Mouse (Mus musculus) common myeloid progenitor, adult 5-6 weeks (primary cell): Measurements from ENCODE around the gene Trpv1. TPM values are rescaled to one million over a fixed set of nuclear protein-coding genes. Genes with fewer than 3 reads are reported as not detected.

Experiments used
- ATAC-seq: replicated peaks from 2 replicates; pipeline ENCODE4 v1.8.0; 2016; ENCODE audit warnings: low read depth, mild to moderate bottlenecking, moderate TSS enrichment, inconsistent platforms; ENCODE audit not compliant: poor library complexity, severe bottlenecking
- total RNA-seq: library from RNA; stranded (forward); fragments of 200-1000, 187-1606 nt; gene quantifications from 2 replicates; pipeline ENCODE4 v1.2.3, GENCODE M21; 2017

Trpv1 gene
- total RNA-seq, 1 experiment from 2014 or later, result not detected

DNA sequence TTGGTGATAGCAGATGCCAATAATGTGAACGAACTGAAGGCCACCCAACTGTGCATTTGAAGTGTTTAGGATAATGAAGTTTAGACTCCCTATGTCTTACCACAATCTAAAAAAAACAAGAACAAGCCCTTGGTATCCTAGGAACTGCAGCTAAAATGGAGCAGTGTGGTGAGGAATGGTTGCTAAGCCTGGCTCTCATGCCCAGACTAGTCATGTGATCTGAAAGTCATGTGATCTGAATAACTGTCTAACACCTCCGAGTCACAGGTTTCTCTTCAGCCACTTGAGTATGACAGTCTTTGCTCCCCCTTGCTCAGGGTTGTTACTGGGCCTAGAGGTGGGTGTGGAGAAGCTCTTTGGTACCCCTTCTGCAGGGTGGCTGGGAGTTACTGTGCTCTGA is 1.6 kb upstream of the Trpv1 start:
- ATAC-seq, result no peak

- no peak for ATAC-seq
Measured at GRCm38 (mm10) chr11:73235990-73236701, 2.1 kb downstream of the Trpv1 start.

DNA sequence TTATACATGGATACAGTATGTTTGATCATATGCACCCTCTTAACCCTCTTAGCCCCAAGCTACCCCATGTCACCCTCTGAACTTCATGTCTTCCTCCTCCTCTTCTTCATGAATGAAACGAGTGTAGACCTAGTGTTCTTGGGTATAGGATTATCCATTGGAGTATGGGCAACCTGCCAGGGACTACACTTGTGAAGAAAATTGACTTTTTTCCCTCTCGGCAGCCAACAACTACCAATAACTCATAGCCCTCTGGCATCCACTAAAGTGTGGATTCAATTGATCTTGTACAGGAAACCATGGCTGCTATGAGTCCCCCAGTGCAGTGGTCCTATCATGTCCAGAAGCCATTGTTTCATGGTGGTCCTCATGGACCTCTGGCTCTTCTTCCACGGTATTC is 2.6 kb downstream of the Trpv1 start:
- no peak for ATAC-seq

GRCm38 (mm10) chr11:73242199-73242598 is 8.1 kb downstream of the Trpv1 start:
- ATAC-seq, result no peak

GRCm38 (mm10) chr11:73242777-73243176 is 8.7 kb downstream of the Trpv1 start:
- no peak for ATAC-seq

DNA sequence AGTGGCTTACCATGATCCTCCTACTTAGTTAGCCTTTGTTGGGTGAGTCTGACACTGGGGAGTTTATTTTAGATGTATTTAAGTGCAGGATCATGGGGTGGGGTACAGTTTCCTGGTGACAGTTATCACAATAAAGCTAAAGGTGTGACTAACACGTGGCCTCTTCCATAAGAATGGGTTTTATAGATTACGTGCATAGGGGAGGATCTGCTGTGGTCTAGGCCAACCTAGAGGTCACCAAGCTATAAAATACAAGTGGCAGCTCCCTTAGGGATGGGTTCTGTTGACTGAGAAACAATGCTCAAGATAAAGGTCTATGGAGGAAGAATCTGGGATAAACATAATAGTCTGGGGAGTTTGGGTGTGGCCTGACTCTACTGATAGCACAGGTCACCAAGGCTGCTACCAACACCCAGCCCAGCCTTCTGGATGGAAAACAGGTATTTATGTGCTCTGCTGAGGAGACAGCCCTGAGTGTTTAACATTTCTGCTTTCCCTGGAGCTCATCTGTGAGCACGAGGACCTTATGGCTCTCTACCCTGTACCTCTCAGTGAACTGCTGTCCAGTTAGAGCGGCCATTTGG is 23.4 kb downstream of the Trpv1 start:
- no peak for ATAC-seq

- no peak for ATAC-seq
Measured at GRCm38 (mm10) chr11:73258664-73259063, 24.6 kb downstream of the Trpv1 start.

GRCm38 (mm10) chr11:73260457-73260856 is 26.4 kb downstream of the Trpv1 start:
- no peak for ATAC-seq

DNA sequence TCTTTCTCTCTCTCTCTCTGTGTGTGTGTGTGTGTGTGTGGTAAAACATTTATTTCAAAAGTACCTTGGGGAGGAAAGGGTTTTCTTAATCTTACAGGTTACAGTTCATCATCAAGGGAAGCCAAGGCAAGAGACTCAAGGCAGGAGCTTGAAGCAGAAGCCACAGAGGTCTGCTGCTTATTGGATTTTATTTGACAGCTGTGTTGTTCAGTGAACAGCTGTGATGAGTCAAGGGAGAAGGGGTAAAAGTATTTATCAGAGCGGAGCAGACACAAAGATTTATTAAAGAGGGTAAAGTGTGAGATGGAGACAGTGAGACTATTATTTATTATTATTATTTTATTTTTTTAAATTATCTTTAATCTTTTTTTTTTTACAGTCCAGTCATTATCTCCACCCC is 27.3 kb downstream of the Trpv1 start:
- ATAC-seq, result no peak

GRCm38 (mm10) chr11:73267267-73267666 is 33.2 kb downstream of the Trpv1 start, which contains the start of gene Trpv3:
Gene Trpv3, plus strand, starts transcription at chr11:73267388.
- no peak for ATAC-seq

DNA sequence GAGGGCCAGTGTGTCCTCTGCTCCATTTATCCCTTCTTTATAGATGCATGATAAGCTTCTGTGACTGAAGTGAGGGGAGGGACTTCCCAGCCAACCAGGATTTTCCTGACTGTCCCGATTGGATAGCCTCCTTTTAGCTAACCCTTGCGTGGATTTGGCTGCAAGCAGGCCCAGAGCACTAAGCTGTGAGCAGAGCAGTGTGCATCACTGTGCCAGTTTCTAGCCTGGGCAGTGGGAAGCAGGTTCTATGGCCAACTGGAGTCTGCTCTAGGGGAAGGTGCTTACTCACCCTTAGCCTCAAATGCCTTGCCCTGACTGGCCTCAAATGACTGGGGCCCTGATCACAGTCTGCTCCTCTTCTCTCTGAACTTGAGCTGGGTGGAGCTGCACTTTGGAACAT is 40.7 kb downstream of the Trpv1 start:
- ATAC-seq, result no peak

DNA sequence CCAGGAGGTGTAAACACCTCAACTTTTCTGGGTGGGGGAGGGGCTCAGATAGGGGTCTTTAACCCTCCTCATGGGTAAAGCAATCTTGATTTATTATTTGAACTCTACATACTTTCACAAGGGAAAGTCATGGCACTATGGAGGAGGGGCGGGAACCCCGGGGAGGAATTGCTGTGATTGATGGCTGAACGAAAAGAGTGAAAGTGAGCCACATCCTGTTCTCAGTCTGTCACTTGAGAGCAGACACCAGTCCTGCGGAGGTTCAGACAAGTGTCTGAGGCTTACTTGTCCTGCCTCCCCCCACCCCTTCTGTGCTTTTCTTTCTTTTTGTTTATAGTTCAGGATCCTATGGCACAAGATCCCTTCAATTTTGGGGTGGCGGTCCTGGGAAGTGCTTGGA is 46.6 kb downstream of the Trpv1 start:
- ATAC-seq, result no peak

GRCm38 (mm10) chr11:73281528-73282027 is 47.5 kb downstream of the Trpv1 start:
- peak; percentile 81 for ATAC-seq

- ATAC-seq, result no peak
Measured at GRCm38 (mm10) chr11:73283369-73283768, 49.3 kb downstream of the Trpv1 start.

GRCm38 (mm10) chr11:73283926-73284325 is 49.8 kb downstream of the Trpv1 start:
- ATAC-seq, result no peak

DNA sequence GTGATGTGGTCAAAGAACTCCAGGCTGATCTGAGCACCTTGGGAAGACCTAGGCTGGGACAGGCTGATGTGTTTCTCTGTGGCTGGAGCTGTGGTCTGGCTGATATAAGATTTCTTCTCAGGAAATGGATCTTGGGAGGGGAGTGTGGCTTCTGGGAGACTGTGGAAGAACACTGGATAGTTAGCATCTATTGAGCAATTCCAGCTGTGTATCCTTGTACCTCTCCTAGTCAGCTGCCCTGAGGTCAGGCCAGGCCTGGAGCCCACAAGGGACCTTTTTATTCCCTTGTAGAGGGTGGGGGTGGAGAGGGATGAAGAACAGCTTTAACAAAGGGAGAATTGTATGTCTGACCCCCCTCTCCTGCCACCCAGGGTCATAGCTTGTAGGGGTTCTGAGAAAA is 50.3 kb downstream of the Trpv1 start:
- ATAC-seq, result no peak

DNA sequence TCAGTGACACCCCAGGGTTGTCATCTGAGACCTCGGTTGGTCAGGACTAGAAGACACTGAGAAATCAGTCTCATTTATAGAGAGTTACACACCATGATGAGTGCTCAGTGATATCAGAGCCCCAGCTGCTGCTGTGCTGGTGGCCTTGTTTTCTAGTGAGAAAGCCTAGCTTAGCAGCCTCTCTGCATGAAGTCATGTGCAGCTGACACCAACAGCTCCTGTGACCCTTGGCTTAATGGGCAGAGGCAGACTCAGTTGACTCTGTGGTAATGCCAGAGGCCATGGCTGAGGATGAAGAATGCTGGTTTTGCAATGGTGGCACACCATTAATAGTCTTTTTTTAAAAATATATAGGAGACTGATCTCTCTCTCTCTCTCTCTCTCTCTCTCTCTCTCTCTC is 55.5 kb downstream of the Trpv1 start:
- ATAC-seq, result no peak

DNA sequence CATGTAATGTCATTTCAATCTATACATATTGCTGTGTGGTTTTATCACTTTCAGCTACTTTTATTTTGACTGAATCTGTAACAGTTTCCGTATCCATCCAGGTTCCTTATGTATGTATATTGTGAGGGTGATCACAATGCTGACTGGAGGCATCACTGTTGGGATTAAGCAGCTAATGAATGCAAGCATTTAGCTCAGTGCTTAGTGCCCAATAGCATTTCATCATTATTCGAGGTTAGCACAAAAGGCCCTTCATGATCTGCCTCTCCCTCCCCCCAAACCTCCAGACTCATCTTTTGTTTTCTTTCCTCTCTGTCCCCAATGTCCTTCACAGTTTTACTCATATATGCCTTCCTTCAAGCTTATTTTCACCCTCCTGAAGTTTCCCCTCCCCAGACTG is 69.0 kb downstream of the Trpv1 start:
- ATAC-seq, result no peak
